Mouse (Mus musculus): ENCODE measurements around the gene Esp34. TPM values are rescaled to one million over a fixed set of nuclear protein-coding genes. Genes with fewer than 3 reads are reported as not detected.

Esp34 gene
- not detected for polyA plus RNA-seq (2017; shearing (Covaris generic))

GRCm38 (mm10) chr17:38553892-38554291 is at the start of gene Esp34:
Gene Esp34, plus strand, starts transcription at chr17:38554192.

Other genes starting within 250 kb of the Esp34 start
- gene Olfr137, start 246.6 kb upstream of the Esp34 start, polyA plus RNA-seq (2017; shearing (Covaris generic)): not detected
- not detected for gene Olfr136, start 224.4 kb upstream of the Esp34 start, polyA plus RNA-seq (2017; shearing (Covaris generic))
- not detected for gene Esp36, start 134.0 kb upstream of the Esp34 start, polyA plus RNA-seq (2017; shearing (Covaris generic))
- not detected for gene Esp31, start 85.3 kb downstream of the Esp34 start, polyA plus RNA-seq (2017; shearing (Covaris generic))

All from effector memory CD4-positive, alpha-beta T cell, adult 5 months (primary cell).